Mouse (Mus musculus): ENCODE measurements around the gene Usp25.

DNA sequence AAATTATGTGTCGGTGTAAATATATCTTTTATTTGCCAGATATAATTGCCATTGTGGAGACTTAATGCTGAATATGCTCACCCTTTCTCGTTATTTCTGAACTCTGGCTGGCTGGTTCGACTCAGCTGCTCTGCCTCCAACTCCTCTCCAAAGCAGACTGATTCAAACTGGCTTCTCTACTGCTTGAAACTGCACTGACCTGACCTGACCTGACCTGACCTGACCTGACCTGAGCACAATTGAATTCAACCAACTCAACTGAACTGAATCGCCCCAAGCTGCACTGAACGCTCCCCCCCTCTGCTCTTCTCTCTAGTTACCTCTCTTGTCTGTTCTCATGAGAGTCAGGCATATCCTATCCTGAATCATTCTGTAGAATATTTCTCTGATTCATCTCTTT is 42.3 kb upstream of the Usp25 start:
- TF ChIP-seq POLR2A (IDR thresholded peaks at IDR 0.05; ENCODE audit: control insufficient read depth, extremely low read depth, insufficient read depth, low read length, poor library complexity) = no peak
- no peak for TF ChIP-seq CTCF (IDR thresholded peaks at IDR 0.05; ENCODE audit: borderline replicate concordance, control insufficient read depth, extremely low read depth, insufficient read depth, low read length, poor library complexity)

Measured in thymus, adult 2 months (tissue).